Mouse (Mus musculus) layer of hippocampus, adult 2 months (tissue): ENCODE measurements around the gene Capg. TPM values are rescaled to one million over a fixed set of nuclear protein-coding genes. Genes with fewer than 3 reads are reported as not detected.

Source experiments
- DNase-seq, 2 experiments: peaks; one replicate each; pipeline ENCODE4 v3.0.0; 2022; ENCODE audit warnings: low spot score in 2 of 2
- H3K27ac ChIP-seq: fragments of 200-600 bp; 2 replicates; pipeline ENCODE4 v1.8.1; 2022
- H3K4me3 ChIP-seq: fragments of 200-600 bp; 2 replicates; pipeline ENCODE4 v1.8.1; 2022; ENCODE audit warnings: mild to moderate bottlenecking
- CTCF ChIP-seq: fragments of 200-600 bp; conservative IDR thresholded peaks from 2 replicates; pipeline ENCODE4 v1.8.1; 2022; ENCODE audit warnings: antibody characterized with exemption, mild to moderate bottlenecking, moderate library complexity
- total RNA-seq, 2 experiments: library from RNA; stranded (reverse); gene quantifications; 2 replicates each; pipeline ENCODE4 v1.2.3; 2021

Gene Capg
- total RNA-seq, 2 experiments from 2014 or later: 2.5 to 2.8 TPM

- no peak for DNase-seq
- no peak overlapping the region for H3K4me3 ChIP-seq
- TF ChIP-seq CTCF: no peak
- no peak overlapping the region for H3K27ac ChIP-seq
Observed at GRCm38 (mm10) chr6:72562894-72563293, 18.7 kb downstream of the Capg start.

- no peak for DNase-seq
- Histone ChIP-seq H3K27ac (peak overlapping the region; percentile 12; the same call in 1 of the 2 replicates), H3K4me3 (no peak overlapping the region)
- no peak for TF ChIP-seq CTCF
Observed at GRCm38 (mm10) chr6:72565506-72565905, 21.3 kb downstream of the Capg start.

DNA sequence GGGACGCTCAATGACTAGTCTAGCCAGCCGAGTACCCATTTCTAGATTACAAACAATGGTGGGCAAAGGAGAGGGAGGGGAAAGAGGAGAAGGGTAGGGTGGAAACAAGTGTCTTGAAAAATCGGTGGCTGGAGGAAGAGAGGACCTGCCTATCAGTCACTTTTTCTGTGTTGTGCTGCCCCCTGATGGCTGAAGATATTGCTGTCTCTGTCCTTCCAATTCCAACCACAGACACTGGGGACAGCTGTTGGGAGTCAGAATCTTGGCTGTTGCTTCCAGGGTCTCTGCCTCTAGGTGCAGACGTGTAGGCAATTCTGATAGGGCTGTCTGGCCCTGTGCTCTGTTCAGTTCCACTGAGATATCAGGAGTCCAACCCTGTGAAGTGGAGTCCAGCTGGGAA lies 21.9 kb downstream of the Capg start:
- peak; percentile 89 to 92 for DNase-seq
- H3K27ac ChIP-seq: peak overlapping the region; percentile 32

GRCm38 (mm10) chr6:72567508-72567907 lies 23.3 kb downstream of the Capg start:
- Histone ChIP-seq H3K4me3 (no peak overlapping the region), H3K27ac (no peak overlapping the region)
- 0 out of 2 replicates have a peak, but pooled peaks have one; percentile 3 for TF ChIP-seq CTCF
- DNase-seq: no peak

More for the DNA sequence above, 21.9 kb downstream of the Capg start:
- TF ChIP-seq CTCF: peak; percentile 93
- no peak overlapping the region for H3K4me3 ChIP-seq

DNA sequence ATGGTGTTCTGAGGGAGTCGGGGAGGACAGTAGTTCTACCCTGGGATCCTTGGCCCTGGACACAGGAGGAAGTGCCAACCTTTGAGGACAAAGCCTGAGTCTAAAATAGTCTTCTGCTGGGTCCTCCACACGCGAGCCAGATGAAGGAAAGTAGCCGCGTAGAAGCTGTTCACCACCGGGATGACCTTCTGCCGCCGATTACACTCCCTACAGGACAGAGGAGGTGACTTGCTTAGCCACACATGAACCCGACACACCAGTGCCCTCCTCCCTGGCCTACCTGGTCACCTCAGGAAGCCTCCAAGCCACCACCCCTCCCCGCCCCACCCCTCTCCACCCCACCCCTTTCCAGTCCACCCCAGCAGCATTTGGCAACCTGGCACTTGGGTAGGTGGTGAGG lies 24.5 kb downstream of the Capg start:
- no peak for TF ChIP-seq CTCF
- H3K27ac ChIP-seq: no peak overlapping the region
- no peak overlapping the region for H3K4me3 ChIP-seq
- DNase-seq: no peak

- peak; percentile 53 to 60 for DNase-seq
- no peak for TF ChIP-seq CTCF
- Histone ChIP-seq H3K27ac (peak overlapping the region; percentile 84), H3K4me3 (no peak overlapping the region)
Observed at GRCm38 (mm10) chr6:72570644-72571397, 26.6 kb downstream of the Capg start.

GRCm38 (mm10) chr6:72571826-72572225 lies 27.6 kb downstream of the Capg start:
- no peak for DNase-seq
- H3K27ac ChIP-seq: peak overlapping the region; percentile 84
- no peak for TF ChIP-seq CTCF
- H3K4me3 ChIP-seq: no peak overlapping the region

GRCm38 (mm10) chr6:72576041-72576440 lies 31.9 kb downstream of the Capg start:
- DNase-seq: no peak
- no peak overlapping the region for H3K4me3 ChIP-seq
- no peak for TF ChIP-seq CTCF
- H3K27ac ChIP-seq: no peak overlapping the region

DNA sequence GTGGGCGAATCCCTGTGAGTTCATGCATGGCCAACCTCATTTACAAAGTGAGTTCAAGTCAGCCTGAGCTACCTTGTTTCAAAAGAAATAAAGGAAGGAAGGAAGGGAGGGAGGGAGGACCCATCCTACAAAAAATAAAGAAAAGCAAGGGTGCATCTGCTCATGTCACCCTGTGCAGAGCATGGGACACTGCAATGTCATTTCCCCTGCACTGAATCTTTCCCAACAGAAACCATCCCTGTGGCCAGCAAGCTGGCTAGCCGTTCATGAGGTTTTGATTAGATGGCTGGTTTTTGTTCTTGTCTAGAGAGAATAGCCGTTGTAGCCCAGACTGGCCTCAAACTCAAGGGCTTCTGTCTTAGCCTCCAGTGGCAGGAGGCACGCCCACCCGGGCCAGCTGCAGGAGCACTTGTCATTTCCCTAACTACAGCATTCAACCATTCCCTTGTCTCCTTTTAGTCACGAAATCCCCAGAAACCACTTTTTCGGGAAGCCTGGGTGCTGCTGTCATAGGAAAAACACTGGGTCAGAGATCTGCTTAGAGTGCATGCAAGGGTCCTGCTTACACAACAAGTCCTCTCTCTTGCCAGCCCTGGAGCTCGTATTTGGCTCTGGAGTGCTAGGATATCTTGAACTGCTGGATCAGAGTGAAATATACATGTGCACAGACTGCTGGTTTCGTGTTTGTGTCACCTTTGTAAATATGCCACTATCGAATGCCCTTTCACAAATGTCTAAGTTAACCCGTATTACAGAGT lies 37.6 kb downstream of the Capg start:
- peak overlapping the region; percentile 46; the same call in 1 of the 2 replicates for H3K27ac ChIP-seq
- DNase-seq: no peak
- TF ChIP-seq CTCF: no peak
- no peak overlapping the region for H3K4me3 ChIP-seq

GRCm38 (mm10) chr6:72583211-72583839 lies 39.1 kb downstream of the Capg start:
- DNase-seq: no peak
- TF ChIP-seq CTCF: no peak
- H3K27ac ChIP-seq: no peak overlapping the region
- no peak overlapping the region for H3K4me3 ChIP-seq

DNA sequence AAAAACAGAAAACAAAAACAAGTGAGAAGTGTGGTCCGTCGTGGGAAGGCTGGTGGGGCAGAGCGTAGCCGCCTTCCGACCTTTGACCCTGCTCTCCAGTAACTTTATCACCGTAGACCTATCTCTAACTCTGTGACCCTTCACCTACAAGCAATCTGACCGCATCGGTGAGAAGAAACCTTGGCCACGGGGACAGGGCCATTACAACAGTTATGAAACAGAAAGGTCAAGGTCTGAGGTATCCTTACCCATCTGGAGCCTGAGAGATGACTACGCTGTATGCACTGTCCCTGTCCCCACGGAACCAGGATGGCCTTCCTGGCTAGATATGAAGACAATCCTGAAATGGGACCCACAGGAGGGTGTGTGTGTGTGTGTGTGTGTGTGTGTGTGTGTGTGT lies 40.0 kb downstream of the Capg start:
- no peak for TF ChIP-seq CTCF
- H3K27ac ChIP-seq: no peak overlapping the region
- H3K4me3 ChIP-seq: no peak overlapping the region
- DNase-seq: no peak

DNA sequence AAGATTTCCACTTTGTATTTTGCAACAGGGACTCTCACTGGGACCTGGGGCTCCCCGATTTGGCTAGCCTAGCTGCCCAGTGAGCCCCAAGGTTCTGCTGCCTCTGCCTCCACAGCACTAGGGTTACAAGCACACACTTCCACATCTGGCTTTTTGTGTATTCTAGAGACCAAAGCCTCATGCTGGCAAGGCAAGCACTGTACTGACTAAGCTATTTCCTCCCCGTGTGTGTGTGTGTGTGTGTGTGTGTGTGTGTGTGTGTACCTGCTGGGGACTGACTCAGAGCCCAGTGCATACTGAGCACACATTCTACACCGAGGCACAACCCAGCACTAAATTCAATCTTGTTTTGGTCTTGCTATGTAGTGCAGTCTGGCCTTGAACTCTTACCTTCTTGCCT lies 42.5 kb downstream of the Capg start:
- no peak overlapping the region for H3K4me3 ChIP-seq
- no peak for DNase-seq
- TF ChIP-seq CTCF: no peak
- no peak overlapping the region for H3K27ac ChIP-seq

DNA sequence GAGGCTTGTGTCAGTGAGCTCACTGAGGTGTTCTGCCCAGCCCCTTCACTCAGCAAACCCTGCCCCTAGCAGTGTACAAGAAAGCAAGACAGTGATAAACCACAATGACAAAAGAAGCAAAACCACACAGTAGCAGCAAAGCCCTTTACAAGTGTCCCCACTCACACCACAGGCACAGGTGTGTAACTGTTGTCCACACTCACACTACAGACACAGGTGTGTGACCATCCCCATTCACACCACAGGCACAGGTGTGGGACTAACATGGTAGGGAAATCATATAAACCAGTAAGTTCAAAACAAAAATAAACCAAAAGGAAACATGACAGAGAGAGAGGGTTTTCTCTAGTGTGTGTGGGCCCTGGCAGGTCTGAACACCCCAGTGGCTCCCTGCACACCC lies 44.1 kb downstream of the Capg start:
- Histone ChIP-seq H3K27ac (no peak overlapping the region), H3K4me3 (no peak overlapping the region)
- no peak for DNase-seq
- no peak for TF ChIP-seq CTCF

- no peak overlapping the region for H3K4me3 ChIP-seq
- H3K27ac ChIP-seq: no peak overlapping the region
- no peak for DNase-seq
- no peak for TF ChIP-seq CTCF
Observed at GRCm38 (mm10) chr6:72590111-72590510, 45.9 kb downstream of the Capg start.
